In the genomic region with DNA sequence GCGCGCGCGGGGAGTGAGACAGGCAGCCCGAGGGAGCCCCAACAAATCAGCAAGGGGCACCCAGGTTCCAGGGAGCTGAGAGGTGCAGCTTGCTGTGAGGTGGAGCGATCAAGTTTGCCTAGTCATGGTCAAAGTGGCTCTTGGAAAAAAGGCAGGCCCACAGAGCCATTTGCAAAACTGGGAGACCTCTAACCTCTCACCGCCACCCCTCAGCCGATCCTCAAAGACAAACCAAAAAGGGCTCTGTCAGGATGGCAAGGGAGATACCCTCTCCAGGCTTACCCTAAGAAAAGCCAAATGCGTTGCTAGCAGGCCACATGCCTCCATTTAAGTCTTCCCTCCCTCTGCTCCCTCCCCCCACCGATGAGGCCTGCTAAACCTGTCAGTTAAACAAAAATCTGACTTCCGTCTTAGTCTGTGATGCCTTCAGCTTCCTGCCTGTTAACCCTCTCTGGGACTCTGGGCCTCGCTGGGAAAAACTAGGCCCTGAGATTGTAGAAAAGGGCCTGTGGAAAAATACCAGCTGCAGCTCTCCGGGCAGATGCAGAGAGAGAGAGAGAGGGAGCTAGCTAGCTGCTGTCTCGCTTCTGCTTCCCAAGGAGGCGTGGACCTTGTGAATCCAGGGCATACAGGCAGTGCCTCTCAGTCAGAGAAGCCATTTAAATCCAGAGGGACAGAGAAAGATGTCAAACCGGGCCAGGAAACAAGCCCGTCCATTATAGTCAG, we compare ENCODE assay signal across 8 mouse cellular contexts. TPM values are rescaled to one million over a fixed set of nuclear protein-coding genes. Genes with fewer than 3 reads are reported as not detected.
A peak's percentile ranks its signal among the peaks of the same experiment; 100 is the strongest.
DNase-seq lines count a peak whose midpoint lies in the region; ATAC-seq lines count a peak whose summit lies in the region.

No protein-coding gene starts in this region.

- intact Hi-C loops in left cerebral cortex, postnatal 14 days (cut with DNase I), result no loop called here

- ATAC-seq in megakaryocyte-erythroid progenitor cell, adult 5-6 weeks (replicated peaks; ENCODE audit: low FRiP score, low TSS enrichment, poor library complexity, severe bottlenecking), result peak; percentile 27

- DNase-seq in gastrocnemius, postnatal 10 days, result peak; percentile 47
- DNase-seq in gastrocnemius, adult 18-20 months (ENCODE audit: low spot score), result no peak
- peak; percentile 54 to 59 for DNase-seq in cerebellum, postnatal 14 days
- peak; percentile 76 to 78 for DNase-seq in frontal cortex, postnatal 36 days (ENCODE audit: low spot score in 2 of 2)
- DNase-seq in induced T-regulatory cell, adult 2 months (ENCODE audit: low read depth), result peak; percentile 85
- DNase-seq in left cerebral cortex, postnatal 14 days (ENCODE audit: low spot score in 2 of 2), result peak; percentile 70 to 86
- DNase-seq in spleen, postnatal 10 days (ENCODE audit: low spot score in 2 of 2), result peak; percentile 77 to 78

RNA-seq across cellular contexts. Expression of gene Zmynd8, which starts 13.4 kb away (rescaled TPM):
- total RNA-seq in gastrocnemius, postnatal 10 days (2021), result 10 to 100 TPM; 29.6 to 30.4 TPM
- 10 to 100 TPM; 16.4 to 17.2 TPM for total RNA-seq in gastrocnemius, adult 18-20 months (2021)
- total RNA-seq in left cerebral cortex, postnatal 14 days (2021), result 100 to 1,000 TPM; 130 to 171 TPM
- total RNA-seq in megakaryocyte-erythroid progenitor cell, adult 5-6 weeks (2014; fragmentation: Nextera tagmentation), result 70.9 and 80.1 TPM in 2 replicates
- 27.2 and 42.9 TPM in 2 replicates for total RNA-seq in megakaryocyte-erythroid progenitor cell, adult 5-6 weeks (2017)
